Mouse (Mus musculus): ENCODE data around the gene Krt32. TPM values are rescaled to one million over a fixed set of nuclear protein-coding genes. Genes with fewer than 3 reads are reported as not detected.

Gene Krt32
- polyA plus RNA-seq, 1 experiment from 2014 or later: not detected

DNA sequence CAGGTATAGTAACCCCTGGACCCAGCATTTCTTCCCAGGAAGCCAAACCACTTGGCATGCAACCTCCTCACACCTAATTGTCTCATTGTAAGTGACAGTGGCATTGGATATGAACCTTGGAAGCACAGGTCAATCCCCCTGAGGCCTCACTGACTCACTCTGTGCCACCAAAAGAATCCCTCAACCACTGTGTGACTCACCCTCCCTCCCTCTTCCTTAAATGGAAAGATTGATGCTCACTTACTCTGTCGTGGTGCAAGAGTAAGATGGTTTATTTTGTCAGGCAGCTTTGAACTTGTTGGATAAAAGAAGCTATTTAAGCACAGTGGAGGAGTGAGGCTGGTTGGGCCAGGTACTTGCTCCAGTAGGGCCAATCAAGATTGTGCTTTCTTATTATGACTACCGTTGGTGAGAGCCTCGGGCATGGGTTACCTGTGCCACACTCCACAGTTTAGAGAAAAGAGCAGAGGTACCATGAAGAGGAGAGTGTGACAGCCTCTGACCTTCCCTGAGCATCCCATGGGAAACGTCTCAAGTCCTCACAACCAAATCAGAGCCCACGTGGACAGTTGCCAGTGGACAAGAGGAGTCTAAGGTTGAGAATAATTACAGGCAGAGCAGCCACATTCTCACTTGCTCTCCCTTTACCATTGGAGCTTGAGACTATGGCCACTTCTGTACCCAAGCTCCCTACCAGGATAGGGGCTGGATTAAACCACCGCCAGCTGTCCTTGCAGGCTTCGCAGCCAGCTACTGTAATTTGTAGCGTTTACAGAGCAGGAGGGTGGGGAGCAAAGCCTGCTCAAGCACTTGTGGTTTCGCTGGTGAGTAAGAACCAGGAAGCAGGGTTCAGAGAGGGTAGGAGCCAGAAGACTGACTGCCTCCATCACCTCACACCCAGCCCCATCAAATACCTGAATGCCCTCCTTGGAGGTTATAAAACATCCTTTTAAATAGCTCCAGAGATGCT, 32.1 kb downstream of the Krt32 start:
- ATAC-seq (ENCODE audit: low FRiP score, low TSS enrichment): no peak
- H3K4me2 ChIP-seq (replicated peaks; ENCODE audit: low read depth, low read length): no peak overlapping the region

DNA sequence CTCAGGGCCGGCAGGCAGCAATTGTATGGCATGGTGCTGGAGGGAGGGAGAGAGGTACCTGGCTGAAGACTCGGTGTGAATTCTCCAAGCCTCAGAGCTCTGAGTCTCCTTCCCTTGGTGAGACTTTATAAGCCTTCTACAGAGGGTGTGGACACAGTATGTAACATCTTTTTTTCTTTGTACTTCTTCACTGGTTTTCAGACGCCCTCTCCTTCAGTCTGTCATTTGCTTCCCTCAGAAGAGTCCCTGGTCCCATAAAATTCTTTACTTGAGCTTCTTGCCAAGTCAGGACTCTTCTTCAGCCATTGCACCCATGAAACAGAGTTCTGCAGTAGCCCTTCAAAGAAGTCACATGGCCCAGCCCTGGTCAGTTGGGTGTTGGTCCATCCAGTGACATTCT, 37.6 kb downstream of the Krt32 start, which contains the start of gene Krt31:
Gene Krt31, minus strand, starts transcription at position 101 of the 400 bp plus-strand sequence.
- Histone ChIP-seq H3K4me2 (replicated peaks; ENCODE audit: low read depth, low read length) (no peak within 1 kb of the TSS), H3K4me1 (ENCODE audit: insufficient read depth, low read length) (no peaks in the 10 kb centered on the region), H3K27me3 (ENCODE audit: insufficient read depth, low read length) (no peaks in the 10 kb centered on the region), H3K4me3 (ENCODE audit: low read length) (no peak within 1 kb of the TSS), H3K36me3 (ENCODE audit: insufficient read depth, low read length) (no peaks in the 10 kb centered on the region), H3K9me3 (ENCODE audit: low read length) (no peaks in the 10 kb centered on the region), H3K27ac (ENCODE audit: low read length) (no peak within 1 kb of the TSS), H3K9ac (replicated peaks; ENCODE audit: low read length) (no peak within 1 kb of the TSS)
- 87% methylated on average over 3 of the region's 3 CpGs for WGBS
- ATAC-seq (ENCODE audit: low FRiP score, low TSS enrichment): no peak

More for the DNA sequence above, 32.1 kb downstream of the Krt32 start:
- H3K27me3 ChIP-seq (ENCODE audit: insufficient read depth, low read length): no peaks in the 10 kb centered on the region
- H3K36me3 ChIP-seq (ENCODE audit: insufficient read depth, low read length): no peaks in the 10 kb centered on the region
- no peaks in the 10 kb centered on the region for H3K4me1 ChIP-seq (ENCODE audit: insufficient read depth, low read length)
- no peaks in the 10 kb centered on the region for H3K9me3 ChIP-seq (ENCODE audit: low read length)
- no peak overlapping the region for H3K27ac ChIP-seq (ENCODE audit: low read length)
- H3K4me3 ChIP-seq (ENCODE audit: low read length): no peak overlapping the region
- H3K9ac ChIP-seq (replicated peaks; ENCODE audit: low read length): no peak overlapping the region
- 69% methylated on average over 9 of the region's 9 CpGs for WGBS

DNA sequence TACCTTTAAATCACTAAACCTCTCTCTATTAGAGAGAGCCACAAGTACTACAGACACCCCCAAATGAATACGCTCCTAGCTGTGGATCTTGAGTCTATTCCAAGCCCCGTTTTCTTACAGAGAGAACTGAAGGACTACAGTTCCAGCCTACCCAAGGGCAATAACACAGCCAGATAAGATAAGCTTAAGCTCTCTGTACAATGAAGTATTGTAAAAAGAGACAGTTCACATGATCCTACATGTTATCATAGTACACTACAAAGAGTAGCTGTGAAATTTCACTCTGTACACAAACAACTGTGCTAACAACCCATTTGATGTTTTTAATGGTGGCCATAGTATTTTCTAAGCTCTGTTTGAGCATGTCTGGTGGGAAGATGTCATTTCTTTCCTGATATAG, 40.8 kb downstream of the Krt32 start:
- no peak for ATAC-seq (ENCODE audit: low FRiP score, low TSS enrichment)
- Histone ChIP-seq H3K4me1 (ENCODE audit: insufficient read depth, low read length) (no peaks in the 10 kb centered on the region), H3K36me3 (ENCODE audit: insufficient read depth, low read length) (no peaks in the 10 kb centered on the region), H3K27ac (ENCODE audit: low read length) (no peak overlapping the region), H3K27me3 (ENCODE audit: insufficient read depth, low read length) (no peaks in the 10 kb centered on the region), H3K9ac (replicated peaks; ENCODE audit: low read length) (no peak overlapping the region), H3K9me3 (ENCODE audit: low read length) (no peaks in the 10 kb centered on the region), H3K4me3 (ENCODE audit: low read length) (no peak overlapping the region), H3K4me2 (replicated peaks; ENCODE audit: low read depth, low read length) (no peak overlapping the region)
- 93% methylated on average over 2 of the region's 2 CpGs for WGBS

DNA sequence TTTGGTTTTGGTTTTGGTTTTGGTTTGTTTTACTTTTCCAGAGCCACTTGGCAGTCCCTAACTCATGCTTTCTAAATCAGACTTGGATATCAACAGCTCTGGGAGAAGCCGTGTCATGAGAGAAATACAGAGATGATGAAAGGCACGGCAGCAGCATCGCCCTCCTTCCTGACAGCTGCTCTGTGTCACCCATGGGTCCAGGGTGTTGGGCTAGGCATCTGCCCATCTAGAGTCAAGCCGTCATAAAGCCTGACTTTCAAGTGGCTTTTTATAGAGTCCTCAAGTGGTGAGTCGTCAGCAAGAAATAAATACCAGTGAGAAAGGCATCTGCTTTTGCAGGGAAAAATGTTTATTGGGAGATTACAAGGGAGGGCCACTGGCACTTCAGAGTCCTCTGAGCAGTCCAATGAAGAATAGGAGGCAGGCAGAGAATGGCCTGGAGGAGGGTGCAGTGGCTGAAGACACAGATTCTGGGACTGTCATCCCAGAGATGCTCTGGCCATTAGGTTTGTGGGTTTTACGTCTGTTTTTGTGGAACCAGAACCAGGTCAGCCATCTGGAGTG, 41.6 kb downstream of the Krt32 start:
- Histone ChIP-seq H3K36me3 (ENCODE audit: insufficient read depth, low read length) (no peaks in the 10 kb centered on the region), H3K4me2 (replicated peaks; ENCODE audit: low read depth, low read length) (no peak overlapping the region), H3K9ac (replicated peaks; ENCODE audit: low read length) (no peak overlapping the region), H3K27ac (ENCODE audit: low read length) (no peak overlapping the region), H3K27me3 (ENCODE audit: insufficient read depth, low read length) (no peaks in the 10 kb centered on the region), H3K4me1 (ENCODE audit: insufficient read depth, low read length) (no peaks in the 10 kb centered on the region), H3K4me3 (ENCODE audit: low read length) (no peak overlapping the region), H3K9me3 (ENCODE audit: low read length) (no peaks in the 10 kb centered on the region)
- no peak for ATAC-seq (ENCODE audit: low FRiP score, low TSS enrichment)
- whole genome bisulfite sequencing: 70% methylated on average over 6 of the region's 6 CpGs

DNA sequence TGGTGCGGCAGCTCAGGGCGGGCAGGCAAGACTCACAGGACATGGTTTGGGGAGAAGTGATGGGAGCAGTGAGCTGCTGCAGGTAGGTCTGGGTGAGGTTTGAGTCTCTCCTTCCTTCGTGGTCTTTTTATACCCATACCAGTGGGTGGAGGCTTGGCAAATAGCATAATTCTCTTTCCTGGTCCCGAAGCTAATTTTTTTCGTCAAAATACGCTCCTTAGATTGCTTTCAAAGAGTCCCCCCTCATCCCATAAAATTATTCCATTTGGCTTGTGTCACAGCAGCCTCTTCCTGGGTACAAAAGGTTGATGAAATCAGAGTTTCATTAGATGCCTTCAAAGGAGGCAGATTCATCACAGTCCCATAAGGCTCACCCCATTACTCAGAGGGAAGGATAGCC, 46.6 kb downstream of the Krt32 start, which contains the start of gene Krt34:
Gene Krt34, minus strand, starts transcription at position 101 of the 400 bp plus-strand sequence.
- Histone ChIP-seq H3K27me3 (ENCODE audit: insufficient read depth, low read length) (no peaks in the 10 kb centered on the region), H3K4me3 (ENCODE audit: low read length) (no peak within 1 kb of the TSS), H3K27ac (ENCODE audit: low read length) (no peak within 1 kb of the TSS), H3K4me1 (ENCODE audit: insufficient read depth, low read length) (no peaks in the 10 kb centered on the region), H3K36me3 (ENCODE audit: insufficient read depth, low read length) (no peaks in the 10 kb centered on the region), H3K9ac (replicated peaks; ENCODE audit: low read length) (no peak within 1 kb of the TSS), H3K9me3 (ENCODE audit: low read length) (no peaks in the 10 kb centered on the region), H3K4me2 (replicated peaks; ENCODE audit: low read depth, low read length) (no peak within 1 kb of the TSS)
- 86% methylated on average over 6 of the region's 6 CpGs for whole genome bisulfite sequencing
- ATAC-seq (ENCODE audit: low FRiP score, low TSS enrichment): no peak

Other genes with a start within 250 kb of the Krt32 start
- gene Krtap4-16, start 236.6 kb downstream of the Krt32 start, polyA plus RNA-seq (2015; fragmentation: Nextera tagmentation; extraction: Ambion mirVana): not detected in 2 replicates
- gene Gm11568, start 230.3 kb downstream of the Krt32 start, polyA plus RNA-seq (2015; fragmentation: Nextera tagmentation; extraction: Ambion mirVana): not detected in 2 replicates
- gene Gm11559, start 223.8 kb downstream of the Krt32 start, polyA plus RNA-seq (2015; fragmentation: Nextera tagmentation; extraction: Ambion mirVana): not detected in 2 replicates
- not detected in 2 replicates for gene Krtap9-1, start 214.8 kb downstream of the Krt32 start, polyA plus RNA-seq (2015; fragmentation: Nextera tagmentation; extraction: Ambion mirVana)
- not detected in 2 replicates for gene Gm11567, start 209.0 kb downstream of the Krt32 start, polyA plus RNA-seq (2015; fragmentation: Nextera tagmentation; extraction: Ambion mirVana)
- not detected in 2 replicates for gene Krtap31-1, start 180.3 kb downstream of the Krt32 start, polyA plus RNA-seq (2015; fragmentation: Nextera tagmentation; extraction: Ambion mirVana)
- not detected in 2 replicates for gene Gm11565, start 173.5 kb downstream of the Krt32 start, polyA plus RNA-seq (2015; fragmentation: Nextera tagmentation; extraction: Ambion mirVana)
- gene Krtap31-2, start 151.9 kb downstream of the Krt32 start, polyA plus RNA-seq (2015; fragmentation: Nextera tagmentation; extraction: Ambion mirVana): not detected in 2 replicates
- not detected in 2 replicates for gene Krtap9-5, start 139.8 kb downstream of the Krt32 start, polyA plus RNA-seq (2015; fragmentation: Nextera tagmentation; extraction: Ambion mirVana)
- not detected in 2 replicates for gene Krtap29-1, start 109.2 kb downstream of the Krt32 start, polyA plus RNA-seq (2015; fragmentation: Nextera tagmentation; extraction: Ambion mirVana)
- gene Krtap16-1, start 101.6 kb downstream of the Krt32 start, polyA plus RNA-seq (2015; fragmentation: Nextera tagmentation; extraction: Ambion mirVana): not detected in 2 replicates
- not detected in 2 replicates for gene Krtap17-1, start 94.2 kb downstream of the Krt32 start, polyA plus RNA-seq (2015; fragmentation: Nextera tagmentation; extraction: Ambion mirVana)
- not detected in 2 replicates for gene Krt33a, start 72.0 kb downstream of the Krt32 start, polyA plus RNA-seq (2015; fragmentation: Nextera tagmentation; extraction: Ambion mirVana)
- gene Krt33b, start 58.4 kb downstream of the Krt32 start, polyA plus RNA-seq (2015; fragmentation: Nextera tagmentation; extraction: Ambion mirVana): 0.10 TPM in 1 of 2 replicates, not detected in the other
- not detected in 2 replicates for gene Krt34, start 46.7 kb downstream of the Krt32 start, polyA plus RNA-seq (2015; fragmentation: Nextera tagmentation; extraction: Ambion mirVana)
- gene Krt31, start 37.7 kb downstream of the Krt32 start, polyA plus RNA-seq (2015; fragmentation: Nextera tagmentation; extraction: Ambion mirVana): not detected in 2 replicates
- not detected in 2 replicates for gene Krt35, start 8.0 kb upstream of the Krt32 start, polyA plus RNA-seq (2015; fragmentation: Nextera tagmentation; extraction: Ambion mirVana)
- gene Krt36, start 17.4 kb upstream of the Krt32 start, polyA plus RNA-seq (2015; fragmentation: Nextera tagmentation; extraction: Ambion mirVana): 1.1 and 1.6 TPM in 2 replicates
- 0.36 and 0.37 TPM in 2 replicates for gene Krt13, start 33.3 kb upstream of the Krt32 start, polyA plus RNA-seq (2015; fragmentation: Nextera tagmentation; extraction: Ambion mirVana)
- 1.3 and 3.8 TPM in 2 replicates for gene Krt15, start 47.7 kb upstream of the Krt32 start, polyA plus RNA-seq (2015; fragmentation: Nextera tagmentation; extraction: Ambion mirVana)
- gene Krt19, start 60.4 kb upstream of the Krt32 start, polyA plus RNA-seq (2015; fragmentation: Nextera tagmentation; extraction: Ambion mirVana): 96.4 and 105 TPM in 2 replicates
- not detected in 2 replicates for gene Krt9, start 105.0 kb upstream of the Krt32 start, polyA plus RNA-seq (2015; fragmentation: Nextera tagmentation; extraction: Ambion mirVana)
- 0.90 and 1.7 TPM in 2 replicates for gene Krt14, start 119.3 kb upstream of the Krt32 start, polyA plus RNA-seq (2015; fragmentation: Nextera tagmentation; extraction: Ambion mirVana)
- gene Krt16, start 160.7 kb upstream of the Krt32 start, polyA plus RNA-seq (2015; fragmentation: Nextera tagmentation; extraction: Ambion mirVana): not detected in 2 replicates
- gene Krt17, start 172.8 kb upstream of the Krt32 start, polyA plus RNA-seq (2015; fragmentation: Nextera tagmentation; extraction: Ambion mirVana): 0.30 and 0.32 TPM in 2 replicates
- gene Krt42, start 181.6 kb upstream of the Krt32 start, polyA plus RNA-seq (2015; fragmentation: Nextera tagmentation; extraction: Ambion mirVana): not detected in 2 replicates
- 1,403 and 1,568 TPM in 2 replicates for gene Eif1, start 231.7 kb upstream of the Krt32 start, polyA plus RNA-seq (2015; fragmentation: Nextera tagmentation; extraction: Ambion mirVana)
- not detected in 2 replicates for gene Gast, start 246.2 kb upstream of the Krt32 start, polyA plus RNA-seq (2015; fragmentation: Nextera tagmentation; extraction: Ambion mirVana)